Mouse (Mus musculus) monocyte, adult 5-6 weeks (primary cell): ENCODE measurements around the gene Uhrf2. TPM values are rescaled to one million over a fixed set of nuclear protein-coding genes. Genes with fewer than 3 reads are reported as not detected.

Experiments
- ATAC-seq: fragments of 153-309, 156-312 bp; replicated peaks from 2 replicates; pipeline ENCODE4 v1.8.0; 2017; ENCODE audit warnings: mild to moderate bottlenecking; ENCODE audit not compliant: low TSS enrichment, insufficient number of reproducible peaks, severe bottlenecking, poor library complexity, low FRiP score
- total RNA-seq: library from RNA; stranded (forward); fragments of 200-1000, 200-491, 200-594 nt; gene quantifications from 3 replicates; pipeline ENCODE4 v1.2.3, GENCODE M21; 2017

Uhrf2 gene
- total RNA-seq, 1 experiment from 2014 or later: 68.4 TPM

DNA sequence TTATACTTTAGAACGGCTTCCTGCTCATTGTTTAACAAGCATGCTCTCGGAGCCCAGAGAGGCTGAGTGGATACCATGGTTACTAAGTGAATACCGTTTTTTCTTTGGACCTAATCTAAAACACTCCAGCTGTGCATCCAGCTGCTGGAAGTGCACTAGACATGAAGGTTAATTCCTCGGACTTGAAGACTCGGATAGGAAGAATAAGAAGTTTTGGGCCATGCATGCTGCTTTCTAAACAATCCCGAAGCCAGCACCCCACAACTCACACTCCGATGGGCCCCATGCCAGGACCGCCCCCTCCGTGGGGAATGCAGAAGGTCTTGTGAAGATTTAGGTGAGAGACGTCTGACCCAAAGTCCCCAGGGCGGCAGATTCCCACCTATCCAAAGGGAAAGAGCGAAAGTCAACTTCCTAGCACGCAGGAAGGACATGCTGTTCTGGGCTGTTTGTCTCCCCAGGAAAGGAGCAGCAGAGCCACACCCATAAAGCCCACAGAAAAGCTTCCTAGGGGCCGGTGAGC is 84.7 kb downstream of the Uhrf2 start:
- ATAC-seq: no peak

DNA sequence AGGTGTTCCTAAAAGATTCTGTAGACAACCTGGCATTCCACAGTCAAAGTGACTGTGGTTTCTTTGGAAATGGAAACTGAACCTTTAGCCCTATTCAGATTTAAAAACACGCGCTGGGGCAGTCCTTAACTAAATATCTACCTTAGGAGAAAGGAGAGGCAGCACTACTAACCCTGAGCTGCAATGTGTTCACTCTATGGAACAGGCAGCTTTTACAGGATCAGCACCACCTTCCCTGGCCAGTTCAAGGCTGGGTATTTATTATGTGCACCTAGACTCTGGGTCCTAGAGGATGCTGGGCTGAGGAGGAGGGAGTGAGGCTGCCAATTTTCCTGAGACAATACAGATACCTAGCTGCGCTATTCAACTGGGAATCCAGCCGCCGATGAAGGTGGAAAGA is 85.3 kb downstream of the Uhrf2 start:
- ATAC-seq: no peak

DNA sequence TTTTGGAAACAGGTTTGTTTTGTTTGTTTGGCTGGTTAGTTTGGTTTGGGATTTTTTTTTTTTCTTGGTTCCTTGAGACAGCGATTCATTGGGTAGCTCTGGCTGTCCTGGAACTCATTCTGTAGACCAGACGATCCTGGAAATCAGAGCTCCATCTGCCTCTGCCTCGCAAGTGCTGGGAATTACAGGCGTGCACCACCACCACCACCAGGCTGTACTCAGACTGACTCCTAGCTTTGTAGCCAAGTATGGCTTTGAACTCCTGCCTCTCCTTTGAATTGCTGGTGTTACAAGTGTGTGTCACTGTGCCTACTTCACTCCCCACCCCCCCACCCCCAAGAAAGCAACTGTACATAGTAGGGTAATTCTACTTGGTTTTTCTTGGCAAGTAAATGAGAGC is 86.9 kb downstream of the Uhrf2 start:
- ATAC-seq: no peak

DNA sequence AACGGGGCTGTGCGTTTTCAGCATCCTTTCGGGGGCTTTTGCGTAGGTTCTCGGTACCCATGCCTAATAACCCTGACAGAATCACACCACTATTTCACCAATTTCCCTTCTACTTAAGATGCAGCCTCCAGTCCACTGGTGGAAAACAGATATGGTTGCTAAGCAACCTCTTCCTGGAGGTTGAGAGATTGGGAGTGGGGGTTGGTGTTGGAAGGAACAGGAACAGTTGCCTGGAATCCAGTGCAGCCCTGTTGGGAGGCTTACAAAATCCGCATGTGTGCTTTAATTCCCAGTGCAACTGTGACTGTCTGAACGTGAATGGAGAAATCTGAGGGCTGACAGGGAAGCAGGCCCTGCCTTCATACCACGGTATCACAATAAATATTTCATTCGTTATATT is 87.5 kb downstream of the Uhrf2 start:
- ATAC-seq: no peak

DNA sequence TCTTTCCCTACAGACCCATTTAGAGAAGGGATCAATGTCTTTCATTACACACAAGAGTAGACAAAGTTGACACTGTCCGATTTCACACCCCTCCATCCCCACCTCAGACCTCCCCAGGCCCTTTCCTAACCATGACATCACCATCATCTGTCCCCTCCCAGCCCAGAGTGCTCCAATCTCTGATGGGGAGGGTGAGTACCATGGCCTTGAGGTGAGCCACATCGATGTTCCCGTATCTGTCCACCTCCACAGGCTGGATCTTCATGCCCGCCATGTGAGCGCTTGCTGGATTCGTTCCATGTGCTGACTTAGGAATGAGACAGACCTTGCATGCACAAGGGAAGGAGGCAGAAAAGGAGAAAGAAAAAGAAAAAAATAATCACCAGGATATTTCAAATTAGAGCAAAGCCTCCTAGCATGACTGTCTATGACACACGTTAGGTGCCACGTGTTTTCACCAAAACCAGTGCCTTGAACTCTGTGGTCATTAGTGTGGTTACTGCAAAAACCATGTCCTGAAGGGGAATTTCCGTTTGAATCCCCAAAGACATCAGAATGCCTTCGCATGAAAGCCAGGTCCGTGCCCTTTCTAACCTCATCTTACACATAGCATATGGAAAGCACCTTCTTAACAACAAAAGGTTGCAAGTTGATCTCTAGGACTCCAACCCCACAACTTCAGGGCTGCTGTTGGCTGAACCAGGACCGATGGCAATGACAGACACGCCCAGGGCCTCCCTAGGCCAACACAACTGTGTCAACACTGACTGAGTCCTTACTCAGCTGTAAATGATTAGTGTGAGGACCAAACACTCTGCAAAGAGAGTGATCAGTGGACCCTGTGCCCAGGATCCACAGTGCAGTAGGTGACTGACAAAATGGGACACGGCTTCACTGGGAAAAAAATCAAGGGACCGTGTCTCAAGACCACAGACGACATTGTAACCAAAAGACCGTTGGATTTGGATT is 88.3 kb downstream of the Uhrf2 start:
- ATAC-seq: no peak

DNA sequence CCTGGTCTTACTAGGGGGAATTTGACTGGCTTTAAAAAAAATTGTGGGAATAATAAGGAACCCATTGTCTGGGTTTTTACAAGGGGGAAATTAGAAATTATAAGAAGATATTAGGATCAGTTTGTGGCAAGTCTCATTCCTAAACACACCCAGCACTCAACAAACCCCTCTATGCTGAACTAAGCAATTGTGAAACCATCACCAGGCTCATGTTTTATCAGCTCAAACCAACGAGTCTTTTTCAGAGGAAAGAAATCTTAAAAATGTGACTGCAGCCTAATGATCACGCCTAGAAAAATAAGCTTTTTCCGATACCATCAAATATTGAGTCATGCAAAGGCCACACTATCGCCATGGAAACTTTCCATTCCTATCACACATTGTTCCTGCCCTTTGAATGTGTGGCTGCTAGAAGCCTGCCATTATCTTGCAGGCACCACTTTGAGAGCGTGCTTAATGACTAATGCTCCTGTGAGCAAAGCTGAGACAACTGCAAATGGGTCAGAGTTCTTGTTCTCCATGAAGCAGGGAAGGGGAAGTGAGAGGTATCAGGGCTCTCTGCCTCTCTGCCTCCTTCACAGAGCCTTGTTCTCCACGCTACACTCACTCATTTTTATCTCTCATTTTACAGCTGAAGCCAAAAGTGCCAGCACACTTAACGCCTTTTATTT is 94.8 kb downstream of the Uhrf2 start:
- ATAC-seq: no peak

DNA sequence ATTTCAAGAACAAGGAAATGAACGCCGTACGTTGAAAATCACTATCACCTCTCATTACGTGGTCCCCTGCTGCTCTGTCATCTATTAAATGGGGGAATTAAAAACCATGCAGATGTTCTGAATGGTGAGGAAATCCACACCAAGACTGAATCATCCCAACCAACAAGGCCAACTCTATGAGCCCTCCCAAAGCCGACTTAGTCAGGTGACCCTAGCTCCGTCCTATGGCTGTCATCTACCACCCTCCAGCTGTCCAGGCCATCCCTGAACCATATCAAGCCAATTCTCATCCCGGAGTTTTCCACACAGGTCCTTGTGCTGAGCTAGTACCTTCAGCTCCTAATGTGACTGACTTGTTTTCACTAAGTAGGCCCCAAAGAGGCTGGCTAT is 95.4 kb downstream of the Uhrf2 start:
- no peak for ATAC-seq

DNA sequence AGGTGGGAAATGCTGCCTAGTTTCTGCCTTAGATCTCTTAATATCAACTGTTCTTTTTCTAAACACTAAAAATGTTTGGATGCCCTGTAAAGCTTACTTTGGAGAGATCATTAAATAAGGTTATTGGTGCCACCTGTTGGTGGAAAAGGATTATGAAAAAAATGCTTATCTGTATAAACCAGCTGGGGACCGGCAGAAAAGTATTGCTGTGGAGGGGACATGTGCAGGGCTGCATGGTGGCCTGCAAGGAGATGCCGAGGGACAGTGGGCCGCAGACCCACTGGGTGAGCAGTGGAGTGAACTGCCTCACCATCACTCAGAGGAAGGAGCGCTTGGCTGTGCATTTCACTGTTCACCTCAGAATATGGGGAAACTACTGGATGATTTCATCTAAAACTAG is 97.9 kb downstream of the Uhrf2 start:
- ATAC-seq: no peak

DNA sequence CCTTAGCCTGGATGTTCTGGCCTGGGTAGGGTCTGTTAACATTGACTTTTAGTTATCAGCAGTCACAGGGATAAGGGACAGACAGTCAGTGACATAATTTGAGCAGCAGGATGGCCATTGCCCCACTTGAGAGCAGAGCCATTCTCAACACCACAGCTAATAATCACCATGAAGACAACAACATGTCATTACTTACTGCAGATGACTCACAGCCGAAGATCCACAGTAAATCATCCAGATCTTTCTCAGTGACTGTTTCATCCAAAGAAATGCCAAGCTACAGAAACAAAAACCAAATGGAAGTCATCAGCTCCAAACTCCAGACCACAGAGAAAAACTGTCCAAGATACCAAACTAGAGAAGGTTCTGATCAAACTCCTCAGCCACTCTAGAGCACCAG is 106.0 kb downstream of the Uhrf2 start:
- ATAC-seq: no peak

Other genes with a start within 250 kb of the Uhrf2 start
- 12.2 to 24.2 TPM (median 15.9 TPM) in 3 replicates for gene 9930021J03Rik, start 224.5 kb upstream of the Uhrf2 start, total RNA-seq
- 33.0 to 35.8 TPM (median 33.5 TPM) in 3 replicates for gene Ranbp6, start 217.5 kb upstream of the Uhrf2 start, total RNA-seq
- gene Il33, start 105.4 kb upstream of the Uhrf2 start, total RNA-seq: not detected in 3 replicates
- gene Trpd52l3, start 26.7 kb upstream of the Uhrf2 start, total RNA-seq: not detected in 3 replicates
- not detected in 3 replicates for gene Gldc, start 144.9 kb downstream of the Uhrf2 start, total RNA-seq
- gene Mbl2, start 202.4 kb downstream of the Uhrf2 start, total RNA-seq: not detected in 3 replicates